Mouse (Mus musculus) cerebellum, adult 2 months (tissue): ENCODE results near the gene Ltf. TPM values are rescaled to one million over a fixed set of nuclear protein-coding genes. Genes with fewer than 3 reads are reported as not detected.

Source experiments
- DNase-seq, 2 experiments: peaks; one replicate each; pipeline ENCODE4 v3.0.0; 2021
- H3K27ac ChIP-seq: fragments of 200-500 bp; 2 replicates; pipeline ENCODE4 v1.5.1; 2012; ENCODE audit warnings: low read length, control low read depth, inconsistent platforms; ENCODE audit not compliant: insufficient read depth
- H3K27me3 ChIP-seq: fragments of 200-500 bp; 2 replicates; pipeline ENCODE4 v1.6.1; 2012; ENCODE audit warnings: inconsistent platforms, mild to moderate bottlenecking, low read length, moderate library complexity; ENCODE audit not compliant: control insufficient read depth, insufficient read depth
- H3K4me1 ChIP-seq: fragments of 200-500 bp; 2 replicates; pipeline ENCODE4 v1.6.1; 2011; ENCODE audit warnings: low read length; ENCODE audit not compliant: control insufficient read depth, insufficient read depth
- H3K4me3 ChIP-seq: fragments of 200-500 bp; replicated peaks from 2 replicates; pipeline ENCODE3; 2011; ENCODE audit warnings: mild to moderate bottlenecking, low read depth, low read length, control low read depth; ENCODE audit not compliant: insufficient read depth
- CTCF ChIP-seq: fragments of 200-500 bp; IDR thresholded peaks from 2 replicates; pipeline ENCODE4 v1.5.1; 2011; ENCODE audit warnings: low read depth, mild to moderate bottlenecking, control low read depth, low read length, moderate library complexity, borderline replicate concordance; ENCODE audit not compliant: insufficient read depth
- POLR2A ChIP-seq: fragments of 200-500 bp; IDR thresholded peaks from 2 replicates; pipeline ENCODE4 v1.6.1; 2011; ENCODE audit warnings: low read length, control low read depth, borderline replicate concordance; ENCODE audit not compliant: insufficient read depth
- WGBS: fragments of 180-500 bp; shearing (Covaris S2); methylation state at CpG from one replicate; pipeline ENCODE4 v1.1.7; 2018; 5-methylcytosine and 5-hydroxymethylcytosine counted together
- polyA plus RNA-seq: library from polyadenylated mRNA; depleted of rRNA; stranded (reverse); fragments of >200 nt; gene quantifications from 2 replicates; pipeline ENCODE4 v1.2.3, GENCODE M21; 2012

Ltf gene
- polyA plus RNA-seq, 1 experiment, result 1.6 TPM

DNA sequence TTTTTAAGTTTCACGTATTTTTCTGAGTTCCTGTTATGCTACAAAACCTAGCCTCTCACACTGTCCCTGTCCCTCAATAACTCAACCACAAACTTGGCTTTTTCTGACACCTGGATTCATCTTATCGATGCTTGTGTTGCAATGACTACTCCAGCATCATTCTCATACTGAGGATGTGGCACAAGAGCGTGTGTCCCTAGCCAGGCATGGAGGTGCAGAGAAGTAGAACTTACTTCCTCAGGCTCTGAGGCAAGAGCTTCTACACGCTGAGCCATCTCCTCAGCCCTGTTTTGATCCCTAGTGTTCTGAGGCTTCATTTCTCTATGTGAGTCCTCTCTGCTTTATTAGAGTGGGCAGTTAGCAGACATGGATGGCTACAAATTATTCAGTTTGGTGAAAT is 14.6 kb downstream of the Ltf start:
- Histone ChIP-seq H3K27ac (no peak overlapping the region), H3K4me3 (no peak overlapping the region), H3K4me1 (no peaks in the 10 kb centered on the region), H3K27me3 (no peaks in the 10 kb centered on the region)
- 88% methylated on average over 4 of the region's 4 CpGs for WGBS
- no peak for DNase-seq
- TF ChIP-seq CTCF (no peak), POLR2A (no peak)

DNA sequence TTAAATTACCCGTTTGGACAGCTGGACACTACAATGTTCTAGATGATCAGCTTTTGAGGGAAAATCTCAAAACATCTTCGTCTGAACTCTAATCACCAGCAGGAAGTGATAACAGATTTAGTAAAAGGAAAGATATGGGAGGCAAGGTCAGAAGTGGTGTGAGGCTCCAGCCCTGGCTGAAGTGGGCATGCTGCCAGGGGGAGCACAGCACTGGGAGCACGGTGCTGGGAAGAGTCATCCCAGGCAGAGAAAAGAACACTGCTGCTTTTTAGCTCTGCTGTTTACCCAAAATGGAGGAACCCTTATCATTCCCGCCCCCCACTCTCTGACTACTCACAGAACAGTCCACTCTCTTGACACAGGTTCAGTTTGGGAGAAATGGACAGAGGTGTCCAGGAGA is 20.9 kb downstream of the Ltf start:
- no peaks in the 10 kb centered on the region for H3K27me3 ChIP-seq
- H3K4me1 ChIP-seq, result no peaks in the 10 kb centered on the region
- WGBS, result 80% methylated on average over 4 of the region's 4 CpGs
- no peak overlapping the region for H3K4me3 ChIP-seq
- TF ChIP-seq POLR2A (no peak), CTCF (no peak)
- H3K27ac ChIP-seq, result no peak overlapping the region
- no peak for DNase-seq

DNA sequence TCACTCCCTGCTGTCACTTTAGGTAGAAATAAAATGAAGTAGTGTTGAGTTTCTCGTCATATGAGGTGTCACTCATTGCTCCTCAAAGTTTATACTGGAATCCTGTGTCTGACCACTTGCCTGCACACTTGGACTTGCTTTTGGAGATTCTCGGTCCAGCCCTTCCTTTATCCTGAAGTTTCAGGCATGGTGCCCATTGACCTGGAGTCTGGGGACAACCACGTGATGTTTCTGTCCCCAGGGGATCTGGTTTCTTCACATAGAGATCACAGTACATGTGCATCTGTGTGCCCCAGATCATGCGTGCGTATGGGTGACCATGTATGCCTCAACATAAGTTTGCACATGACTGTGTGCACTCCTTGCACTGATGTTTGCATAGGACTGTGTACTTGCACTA is 23.2 kb downstream of the Ltf start:
- no peak for TF ChIP-seq CTCF
- TF ChIP-seq POLR2A, result no peak
- WGBS, result 47% methylated on average over 5 of the region's 5 CpGs
- no peak for DNase-seq

DNA sequence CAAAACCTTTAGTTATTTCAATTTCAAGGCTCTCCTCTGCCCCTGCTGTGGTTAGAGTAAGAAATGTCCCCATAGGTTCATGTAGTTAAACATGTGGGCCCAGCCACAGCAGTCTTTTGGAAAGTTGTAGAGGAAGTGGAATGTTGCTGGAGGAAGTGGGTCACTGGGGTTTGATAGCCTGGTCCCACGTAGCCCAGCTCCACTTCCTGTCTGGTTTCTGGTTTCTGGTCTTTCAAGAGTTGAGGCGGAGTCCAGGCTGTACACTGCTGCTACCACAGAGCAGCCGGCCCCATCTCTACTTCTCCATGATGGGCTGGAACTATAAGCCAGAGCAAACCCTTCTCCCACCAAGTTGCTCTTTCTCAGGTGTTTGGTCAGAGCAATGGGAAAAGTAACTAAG is 27.2 kb downstream of the Ltf start:
- TF ChIP-seq POLR2A, result no peak
- TF ChIP-seq CTCF, result no peak
- H3K27ac ChIP-seq, result no peak overlapping the region
- 88% methylated on average over 3 of the region's 3 CpGs for WGBS
- no peak for DNase-seq
- no peaks in the 10 kb centered on the region for H3K27me3 ChIP-seq
- H3K4me3 ChIP-seq, result no peak overlapping the region
- no peaks in the 10 kb centered on the region for H3K4me1 ChIP-seq

More for the DNA sequence above, 23.2 kb downstream of the Ltf start:
- H3K4me1 ChIP-seq, result no peaks in the 10 kb centered on the region
- H3K27me3 ChIP-seq, result no peaks in the 10 kb centered on the region
- no peak overlapping the region for H3K4me3 ChIP-seq
- H3K27ac ChIP-seq, result no peak overlapping the region

DNA sequence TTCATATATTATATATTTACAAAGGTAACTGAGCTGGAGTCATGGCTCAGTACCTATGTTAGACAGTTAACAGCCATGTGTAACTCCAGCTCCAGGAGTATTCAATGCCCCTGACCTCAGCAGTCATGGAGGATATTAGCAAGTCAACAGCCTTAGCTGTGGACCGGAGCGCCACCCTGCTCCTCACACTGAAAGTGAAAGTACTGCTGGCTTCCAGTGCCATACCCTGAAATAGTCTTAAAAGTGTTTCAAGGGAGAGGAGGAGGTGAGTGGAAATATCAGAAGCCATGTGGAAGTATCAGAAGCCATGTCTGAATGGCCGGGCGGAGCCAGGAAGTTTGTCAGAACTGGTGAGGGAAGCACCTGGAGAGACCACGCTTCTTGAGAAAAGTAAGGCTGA is 28.2 kb downstream of the Ltf start:
- no peaks in the 10 kb centered on the region for H3K27me3 ChIP-seq
- TF ChIP-seq CTCF (no peak), POLR2A (no peak)
- H3K4me1 ChIP-seq, result no peaks in the 10 kb centered on the region
- 90% methylated on average over 5 of the region's 5 CpGs for WGBS
- no peak overlapping the region for H3K4me3 ChIP-seq
- no peak for DNase-seq
- no peak overlapping the region for H3K27ac ChIP-seq

DNA sequence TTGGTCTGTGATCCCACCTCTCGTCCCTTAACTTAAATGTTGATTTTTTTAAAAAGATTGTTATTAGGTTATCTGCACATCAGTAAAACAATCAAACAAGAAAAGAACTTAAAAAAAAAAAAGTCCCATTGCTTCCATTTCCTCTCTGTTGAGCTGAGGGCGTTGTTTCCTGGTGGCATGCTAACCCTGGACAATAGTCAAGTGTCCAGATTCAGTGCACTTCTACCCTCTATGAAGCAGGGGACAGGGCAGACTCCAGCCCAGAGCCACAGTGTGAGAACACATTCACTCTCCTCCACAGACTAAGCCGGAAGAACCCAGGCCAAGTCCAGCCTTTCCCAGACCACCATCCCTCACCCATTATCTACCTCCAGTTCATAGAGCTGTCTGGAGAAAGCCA is 29.4 kb downstream of the Ltf start:
- TF ChIP-seq POLR2A, result no peak
- no peak for TF ChIP-seq CTCF
- DNase-seq, result no peak
- Histone ChIP-seq H3K27me3 (no peaks in the 10 kb centered on the region), H3K27ac (no peak overlapping the region), H3K4me3 (no peak overlapping the region), H3K4me1 (no peaks in the 10 kb centered on the region)
- 86% methylated on average over 3 of the region's 3 CpGs for WGBS

DNA sequence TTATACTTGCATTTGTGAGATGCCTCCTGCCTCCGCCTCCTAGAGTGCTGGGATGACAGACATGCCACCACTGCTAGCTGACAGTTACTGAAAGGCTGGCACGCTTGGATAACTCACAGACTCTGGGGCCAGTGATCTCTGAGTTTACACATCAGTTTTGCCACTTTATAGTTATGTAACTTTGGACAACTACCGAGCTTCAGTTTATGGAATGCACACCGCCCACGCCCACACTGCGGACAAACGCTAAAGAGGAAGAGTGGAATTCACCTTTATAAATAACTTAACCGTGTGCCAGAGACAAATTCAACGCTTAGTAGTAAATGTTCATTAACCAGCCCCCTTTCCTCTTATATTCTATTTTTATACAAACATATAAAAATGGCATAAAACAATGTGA is 35.9 kb downstream of the Ltf start:
- Histone ChIP-seq H3K4me3 (no peak overlapping the region), H3K4me1 (no peaks in the 10 kb centered on the region; the same call in 1 of the 2 replicates), H3K27ac (no peak overlapping the region), H3K27me3 (no peaks in the 10 kb centered on the region)
- WGBS, result 83% methylated on average over 9 of the region's 9 CpGs
- no peak for DNase-seq
- no peak for TF ChIP-seq CTCF
- no peak for TF ChIP-seq POLR2A

DNA sequence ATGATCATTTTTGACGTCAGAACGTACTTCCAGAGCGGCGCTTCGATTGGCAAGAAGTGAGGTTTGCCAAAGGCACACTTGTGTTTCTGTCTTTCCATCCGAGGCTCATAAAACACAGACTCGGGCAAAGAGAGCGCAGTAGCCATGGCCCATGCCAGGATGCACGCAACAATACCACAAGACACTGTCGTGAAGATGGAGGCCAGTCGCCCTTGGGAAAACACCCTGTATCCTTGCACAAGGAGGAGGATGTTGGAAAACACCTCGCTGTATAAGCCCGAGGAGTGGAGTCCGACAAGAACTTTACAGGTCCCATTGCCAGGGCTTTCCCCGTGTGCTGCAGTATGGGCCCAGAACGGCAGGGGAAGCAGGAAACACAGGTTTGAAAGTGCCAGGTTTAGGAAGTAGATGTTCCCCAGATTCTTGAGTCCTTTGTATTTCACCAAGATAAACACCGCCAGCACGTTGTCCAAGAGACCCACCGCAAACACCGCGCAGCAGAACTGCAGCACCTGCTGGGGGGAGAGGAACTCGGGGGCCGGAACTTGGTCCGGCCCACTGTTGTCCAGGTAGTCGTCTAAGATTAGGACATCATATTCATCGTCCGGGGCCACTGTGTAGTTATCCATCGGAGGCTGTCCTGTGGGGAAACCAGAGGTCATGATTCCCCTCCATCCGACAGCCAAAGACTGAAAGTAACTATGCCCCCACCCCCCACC is 36.9 kb downstream of the Ltf start:
- Histone ChIP-seq H3K27me3 (no peaks in the 10 kb centered on the region), H3K4me1 (no peaks in the 10 kb centered on the region; the same call in 1 of the 2 replicates), H3K27ac (no peak overlapping the region), H3K4me3 (no peak overlapping the region)
- DNase-seq, result no peak
- TF ChIP-seq CTCF, result no peak
- TF ChIP-seq POLR2A, result no peak
- WGBS, result 81% methylated on average over 29 of the region's 29 CpGs
